Mouse (Mus musculus) thymus, postnatal 25 days (tissue): ENCODE measurements around the gene Mgl2.
"Not testable (repeated sequence)": the region's sequence is repeated elsewhere in the genome, so short reads cannot be mapped to it uniquely, and the experiment has no call there.

Source experiments
- DNase-seq: peaks from one replicate; pipeline ENCODE4 v3.0.0; 2022

The Mgl2 gene

GRCm38 (mm10) chr11:70129926-70130379 lies at the start of gene Mgl2:
Gene Mgl2 (plus strand): TSS chr11:70130329.
- DNase-seq: no peak

GRCm38 (mm10) chr11:70080803-70081590 lies 49.1 kb upstream of the Mgl2 start:
- peak; percentile 28 for DNase-seq

- no peak for DNase-seq
Measured at GRCm38 (mm10) chr11:70084563-70084962, 45.6 kb upstream of the Mgl2 start.

- DNase-seq: no peak
Measured at GRCm38 (mm10) chr11:70091986-70092783, 37.9 kb upstream of the Mgl2 start, which contains the start of gene Asgr2. Gene Asgr2 (plus strand): TSS chr11:70092644.

GRCm38 (mm10) chr11:70097396-70097795 lies 32.7 kb upstream of the Mgl2 start:
- no peak for DNase-seq

- no peak for DNase-seq
Measured at GRCm38 (mm10) chr11:70099102-70099501, 31.0 kb upstream of the Mgl2 start.

- no peak for DNase-seq
Measured at GRCm38 (mm10) chr11:70099809-70100208, 30.3 kb upstream of the Mgl2 start.

- no peak for DNase-seq
Measured at GRCm38 (mm10) chr11:70103701-70104315, 26.3 kb upstream of the Mgl2 start.

GRCm38 (mm10) chr11:70107085-70107484 lies 23.0 kb upstream of the Mgl2 start:
- DNase-seq: no peak

- peak; percentile 63 for DNase-seq
Measured at GRCm38 (mm10) chr11:70110146-70110545, 20.0 kb upstream of the Mgl2 start.

- no peak for DNase-seq
Measured at GRCm38 (mm10) chr11:70114562-70114961, 15.6 kb upstream of the Mgl2 start.

- DNase-seq: no peak
Measured at GRCm38 (mm10) chr11:70115901-70116300, 14.2 kb upstream of the Mgl2 start.

- not testable (repeated sequence) for DNase-seq
Measured at GRCm38 (mm10) chr11:70135001-70135400, 4.9 kb downstream of the Mgl2 start.

GRCm38 (mm10) chr11:70135925-70136324 lies 5.8 kb downstream of the Mgl2 start:
- not testable (repeated sequence) for DNase-seq

GRCm38 (mm10) chr11:70139171-70139570 lies 9.0 kb downstream of the Mgl2 start:
- DNase-seq: no peak

GRCm38 (mm10) chr11:70151072-70151471 lies 20.9 kb downstream of the Mgl2 start:
- no peak for DNase-seq

GRCm38 (mm10) chr11:70155897-70156296 lies 25.8 kb downstream of the Mgl2 start, which contains the start of gene Clec10a:
Gene Clec10a (plus strand): TSS chr11:70156197.
- DNase-seq: not testable (repeated sequence)

- no peak for DNase-seq
Measured at GRCm38 (mm10) chr11:70162336-70162735, 32.2 kb downstream of the Mgl2 start.

GRCm38 (mm10) chr11:70165972-70166921 lies 36.1 kb downstream of the Mgl2 start:
- DNase-seq: no peak

GRCm38 (mm10) chr11:70168136-70168535 lies 38.0 kb downstream of the Mgl2 start:
- no peak for DNase-seq

- not testable (repeated sequence) for DNase-seq
Measured at GRCm38 (mm10) chr11:70169471-70169870, 39.3 kb downstream of the Mgl2 start.

GRCm38 (mm10) chr11:70170291-70170690 lies 40.2 kb downstream of the Mgl2 start:
- no peak for DNase-seq
